Mouse (Mus musculus) liver, embryonic 15.5 days (tissue): Measurements from ENCODE around the gene Parp11. TPM values are rescaled to one million over a fixed set of nuclear protein-coding genes. Genes with fewer than 3 reads are reported as not detected.

ENCODE experiments used
- ATAC-seq: fragments of 200-750 bp; cut with Nextera tagmentation; 2 replicates; pipeline ENCODE4 v1.8.0; 2017; ENCODE audit warnings: moderate number of reproducible peaks, mild to moderate bottlenecking, moderate library complexity; ENCODE audit not compliant: insufficient read depth
- H3K27ac ChIP-seq: fragments of 300-500 bp; sonication (generic); replicated peaks from 2 replicates; pipeline ENCODE4 v1.5.1; 2015; ENCODE audit warnings: mild to moderate bottlenecking, inconsistent platforms
- H3K27me3 ChIP-seq: fragments of 300-500 bp; sonication (generic); 2 replicates; pipeline ENCODE4 v1.6.1; 2015; ENCODE audit warnings: mild to moderate bottlenecking, inconsistent platforms
- H3K36me3 ChIP-seq: fragments of 300-500 bp; sonication (generic); replicated peaks from 2 replicates; pipeline ENCODE4 v1.6.1; 2015; ENCODE audit warnings: moderate library complexity, mild to moderate bottlenecking, inconsistent platforms
- H3K4me1 ChIP-seq: fragments of 300-500 bp; sonication (generic); replicated peaks from 2 replicates; pipeline ENCODE4 v1.6.1; 2015; ENCODE audit warnings: inconsistent platforms
- H3K4me2 ChIP-seq: fragments of 300-500 bp; sonication (generic); 2 replicates; pipeline ENCODE4 v1.6.1; 2015; ENCODE audit warnings: moderate library complexity, mild to moderate bottlenecking, inconsistent platforms
- H3K4me3 ChIP-seq: fragments of 300-500 bp; sonication (generic); replicated peaks from 2 replicates; pipeline ENCODE4 v1.5.1; 2015; ENCODE audit warnings: mild to moderate bottlenecking, inconsistent platforms
- H3K9ac ChIP-seq: fragments of 300-500 bp; sonication (generic); 2 replicates; pipeline ENCODE4 v1.6.1; 2015; ENCODE audit warnings: moderate library complexity, mild to moderate bottlenecking, inconsistent platforms
- H3K9me3 ChIP-seq: fragments of 300-500 bp; sonication (generic); replicated peaks from 2 replicates; pipeline ENCODE4 v1.6.1; 2016; ENCODE audit warnings: inconsistent platforms
- WGBS: fragments of 180-500 bp; shearing (Covaris S2); methylation state at CpG from one replicate; pipeline ENCODE4 v1.1.7; 2015; ENCODE audit warnings: mixed read lengths; ENCODE audit not compliant: insufficient replicate concordance; 5-methylcytosine and 5-hydroxymethylcytosine counted together
- polyA plus RNA-seq: library from polyadenylated mRNA; unstranded; fragments of >200 nt; fragmentation: Nextera tagmentation; extraction: Ambion mirVana; gene quantifications from 2 replicates; pipeline ENCODE4 v1.2.1, GENCODE M21; 2015

Parp11 gene
- polyA plus RNA-seq, 1 experiment from 2014 or later = 6.2 TPM

DNA sequence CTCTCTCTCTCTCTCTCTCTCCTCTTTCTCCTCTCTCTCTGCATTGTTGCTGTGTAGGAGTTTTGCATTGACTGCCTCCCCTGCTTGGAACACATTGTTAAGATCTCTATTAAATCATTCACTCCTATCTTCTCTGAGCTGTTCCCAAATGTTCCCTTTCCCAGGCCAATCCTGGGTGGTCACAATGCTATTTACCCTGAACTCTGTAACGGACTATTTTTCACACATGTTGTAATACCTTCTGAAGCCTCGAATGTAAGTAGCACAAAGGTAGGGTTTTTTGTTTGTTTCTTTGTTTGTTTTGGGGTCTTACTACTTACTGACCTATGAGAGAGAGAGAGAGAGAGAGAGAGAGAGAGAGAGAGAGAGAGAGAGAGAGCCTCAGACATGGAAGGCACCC, 2.2 kb downstream of the Parp11 start:
- peaks cover 24% of the 10 kb centered on the region for H3K27me3 ChIP-seq
- no peaks in the 10 kb centered on the region for H3K9me3 ChIP-seq
- no peaks in the 10 kb centered on the region for H3K36me3 ChIP-seq
- peaks cover 33% of the 10 kb centered on the region for H3K4me1 ChIP-seq
- no peak overlapping the region for H3K4me2 ChIP-seq
- ATAC-seq = no peak
- 50% methylated on average over 2 of the region's 2 CpGs for WGBS
- no peak overlapping the region for H3K4me3 ChIP-seq
- H3K9ac ChIP-seq = no peak overlapping the region
- no peak overlapping the region for H3K27ac ChIP-seq

DNA sequence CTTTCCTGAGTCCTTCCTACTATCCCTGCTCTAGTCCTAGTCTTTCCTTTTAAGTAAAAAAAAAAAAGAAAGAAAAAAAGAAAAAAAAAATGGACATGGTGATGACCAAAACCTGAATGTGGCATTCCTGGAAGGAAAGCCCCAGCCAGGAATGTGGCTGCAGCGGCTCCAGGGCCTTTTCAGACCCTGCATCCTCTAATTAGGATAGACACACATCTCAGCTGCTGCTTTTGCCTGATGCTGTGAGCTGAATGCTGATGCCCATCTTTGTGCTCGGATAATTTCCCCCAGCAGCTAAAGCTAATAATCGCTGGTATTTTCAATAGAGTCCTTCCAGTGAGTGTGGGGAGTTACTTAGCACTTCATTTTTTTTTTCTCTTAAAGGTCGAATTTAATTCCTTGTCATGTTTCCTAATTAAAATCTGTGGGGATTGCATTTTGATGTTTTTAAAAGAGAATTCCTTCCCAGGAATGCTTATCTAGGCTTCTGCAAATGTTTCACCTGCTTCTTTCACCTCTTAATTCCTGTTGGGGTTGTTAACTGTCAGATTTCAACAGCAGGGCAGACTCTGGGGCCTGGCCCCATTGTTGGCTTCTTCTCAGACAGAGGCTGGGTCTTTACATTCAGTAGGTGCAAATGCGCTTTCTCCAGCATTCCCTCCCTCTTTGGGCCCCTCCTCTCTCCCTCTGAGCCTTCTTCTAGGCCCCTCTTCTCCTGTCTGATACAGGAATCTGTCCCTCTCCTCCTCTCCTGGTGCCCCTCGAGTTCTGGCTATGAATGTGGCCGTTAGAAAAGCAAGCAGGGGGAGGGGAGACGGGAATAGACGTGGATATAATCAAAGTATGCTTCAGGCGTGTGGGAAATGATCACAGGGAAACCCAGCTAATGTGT, 3.1 kb downstream of the Parp11 start:
- Histone ChIP-seq H3K4me1 (peaks cover 32% of the 10 kb centered on the region), H3K27ac (no peak overlapping the region), H3K27me3 (peaks cover 24% of the 10 kb centered on the region), H3K9me3 (no peaks in the 10 kb centered on the region), H3K4me2 (no peak overlapping the region), H3K9ac (no peak overlapping the region), H3K4me3 (no peak overlapping the region), H3K36me3 (no peaks in the 10 kb centered on the region)
- ATAC-seq = no peak
- WGBS = 40% methylated on average over 10 of the region's 10 CpGs

- Histone ChIP-seq H3K4me3 (peak overlapping the region; percentile 77), H3K4me1 (peaks cover 17% of the 10 kb centered on the region), H3K27me3 (peaks cover 21% of the 10 kb centered on the region), H3K9ac (peak overlapping the region; percentile 68), H3K9me3 (no peaks in the 10 kb centered on the region), H3K4me2 (peak overlapping the region; percentile 76), H3K36me3 (no peaks in the 10 kb centered on the region), H3K27ac (peak overlapping the region; percentile 79)
- under 1% methylated on average over 70 of the region's 70 CpGs for WGBS
- ATAC-seq = peak; percentile 98
Measured at GRCm38 (mm10) chr6:127453407-127454343, 7.0 kb downstream of the Parp11 start.

DNA sequence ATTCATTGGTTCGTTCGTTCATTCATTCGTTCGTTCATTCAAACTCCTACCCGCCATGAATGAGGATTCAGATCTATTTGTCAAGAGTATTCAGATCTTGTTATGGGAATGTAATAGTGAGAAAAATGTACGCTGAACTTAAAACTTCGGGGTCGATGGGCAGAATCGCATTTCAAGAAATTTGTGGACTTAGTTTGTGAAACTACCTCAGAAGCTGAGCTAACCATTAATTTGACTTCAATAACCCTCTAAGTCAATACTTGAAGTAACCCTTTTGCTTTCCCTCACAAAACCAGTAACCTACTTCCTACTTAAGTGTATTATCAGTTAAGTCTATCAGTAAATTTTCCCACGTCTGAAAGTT, 7.7 kb downstream of the Parp11 start:
- Histone ChIP-seq H3K36me3 (no peaks in the 10 kb centered on the region), H3K4me3 (peak overlapping the region; percentile 77), H3K9me3 (no peaks in the 10 kb centered on the region), H3K4me2 (peak overlapping the region; percentile 76), H3K27me3 (peaks cover 16% of the 10 kb centered on the region), H3K9ac (no peak overlapping the region), H3K4me1 (peaks cover 17% of the 10 kb centered on the region), H3K27ac (no peak overlapping the region)
- WGBS = 27% methylated on average over 10 of the region's 10 CpGs
- ATAC-seq = no peak

DNA sequence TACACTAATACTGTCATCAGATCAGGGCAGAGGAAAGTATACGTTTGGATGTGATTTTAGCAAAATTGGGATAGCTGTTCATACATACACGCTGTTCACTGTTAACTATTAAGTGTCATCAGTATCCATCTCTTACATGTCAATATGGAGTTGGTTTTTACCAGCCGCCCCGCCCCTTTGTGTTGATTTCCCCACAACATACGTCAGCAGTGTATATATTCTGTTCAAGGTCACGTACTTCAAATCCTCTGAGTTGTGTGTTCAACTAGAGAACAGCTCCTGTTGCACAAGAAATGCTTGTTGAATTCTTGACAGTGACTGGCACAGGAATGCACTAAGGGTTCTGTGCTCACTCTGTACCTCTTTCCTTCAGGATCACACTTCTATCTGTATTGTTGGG, 8.2 kb downstream of the Parp11 start:
- no peak for ATAC-seq
- Histone ChIP-seq H3K9ac (no peak overlapping the region), H3K36me3 (no peaks in the 10 kb centered on the region), H3K27ac (no peak overlapping the region), H3K4me1 (peaks cover 17% of the 10 kb centered on the region), H3K27me3 (peaks cover 11% of the 10 kb centered on the region), H3K4me3 (no peak overlapping the region), H3K9me3 (no peaks in the 10 kb centered on the region), H3K4me2 (peak overlapping the region; percentile 76)
- 81% methylated on average over 6 of the region's 6 CpGs for WGBS

GRCm38 (mm10) chr6:127455440-127455839, 8.8 kb downstream of the Parp11 start:
- 85% methylated on average over 4 of the region's 4 CpGs for WGBS
- Histone ChIP-seq H3K4me1 (peaks cover 17% of the 10 kb centered on the region), H3K27ac (no peak overlapping the region), H3K27me3 (0 out of 2 replicates have a peak, but pooled peaks cover 5% of the 10 kb centered on the region), H3K9ac (no peak overlapping the region), H3K4me2 (no peak overlapping the region), H3K9me3 (no peaks in the 10 kb centered on the region), H3K36me3 (no peaks in the 10 kb centered on the region), H3K4me3 (no peak overlapping the region)
- ATAC-seq = no peak

DNA sequence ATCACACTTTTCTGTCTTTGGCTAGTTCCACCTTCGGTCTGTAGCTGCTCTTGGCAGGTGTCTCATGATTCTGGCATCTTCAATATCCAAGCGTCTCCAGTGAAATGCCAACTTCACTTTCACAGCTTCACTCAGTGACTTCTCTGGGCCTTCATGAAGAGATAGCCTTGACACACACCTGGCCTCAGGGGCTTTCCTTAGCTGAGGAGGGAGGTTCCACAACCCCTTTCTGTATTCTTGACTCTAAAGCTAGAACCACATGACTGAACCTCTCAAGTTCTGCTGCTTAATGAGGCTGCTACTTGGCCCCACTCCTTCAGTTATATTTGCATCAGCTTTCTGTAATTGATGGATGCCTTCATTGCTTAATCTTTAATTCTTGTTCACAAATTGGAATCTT, 10.1 kb downstream of the Parp11 start:
- H3K36me3 ChIP-seq = no peaks in the 10 kb centered on the region
- ATAC-seq = no peak
- no peak overlapping the region for H3K9ac ChIP-seq
- no peak overlapping the region for H3K4me2 ChIP-seq
- H3K9me3 ChIP-seq = no peaks in the 10 kb centered on the region
- no peaks in the 10 kb centered on the region for H3K27me3 ChIP-seq
- no peak overlapping the region for H3K4me3 ChIP-seq
- no peak overlapping the region for H3K27ac ChIP-seq
- H3K4me1 ChIP-seq = peaks cover 17% of the 10 kb centered on the region
- 80% methylated on average over 2 of the region's 2 CpGs for WGBS

- ATAC-seq = no peak
- Histone ChIP-seq H3K4me3 (no peak overlapping the region), H3K9me3 (no peaks in the 10 kb centered on the region), H3K27me3 (no peaks in the 10 kb centered on the region), H3K9ac (no peak overlapping the region), H3K27ac (no peak overlapping the region), H3K4me1 (peaks cover 3% of the 10 kb centered on the region), H3K36me3 (no peaks in the 10 kb centered on the region), H3K4me2 (no peak overlapping the region)
- 74% methylated on average over 2 of the region's 2 CpGs for WGBS
Measured at GRCm38 (mm10) chr6:127459776-127460175, 13.1 kb downstream of the Parp11 start.

- Histone ChIP-seq H3K27me3 (no peaks in the 10 kb centered on the region), H3K9ac (no peak overlapping the region), H3K9me3 (no peaks in the 10 kb centered on the region), H3K4me1 (no peaks in the 10 kb centered on the region), H3K27ac (no peak overlapping the region), H3K36me3 (no peaks in the 10 kb centered on the region), H3K4me3 (no peak overlapping the region), H3K4me2 (no peak overlapping the region)
- WGBS = 76% methylated on average over 4 of the region's 4 CpGs
- no peak for ATAC-seq
Measured at GRCm38 (mm10) chr6:127461491-127461890, 14.9 kb downstream of the Parp11 start.

DNA sequence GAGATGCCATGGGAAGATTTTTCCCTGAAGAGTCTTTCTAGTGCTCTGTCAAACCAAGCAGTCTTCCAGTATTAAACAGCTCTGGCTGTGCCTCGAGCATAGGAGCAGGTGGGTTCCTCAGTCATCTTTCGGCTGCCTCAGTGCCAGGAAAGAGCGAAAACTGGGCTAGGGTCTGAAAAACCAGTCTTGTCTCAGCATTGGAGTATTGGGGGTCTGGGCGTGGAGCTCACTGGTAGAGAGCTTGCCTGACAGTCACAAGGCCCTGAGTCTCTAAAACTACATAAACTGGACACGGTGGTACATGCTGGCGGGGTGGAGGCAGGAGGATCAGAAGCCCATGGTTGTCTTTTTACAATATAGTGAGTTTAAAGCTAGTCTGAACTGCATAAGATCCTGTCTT, 15.6 kb downstream of the Parp11 start:
- H3K27ac ChIP-seq = no peak overlapping the region
- no peaks in the 10 kb centered on the region for H3K4me1 ChIP-seq
- H3K9ac ChIP-seq = no peak overlapping the region
- 72% methylated on average over 6 of the region's 6 CpGs for WGBS
- no peaks in the 10 kb centered on the region for H3K9me3 ChIP-seq
- no peak overlapping the region for H3K4me3 ChIP-seq
- no peak overlapping the region for H3K4me2 ChIP-seq
- no peaks in the 10 kb centered on the region for H3K36me3 ChIP-seq
- H3K27me3 ChIP-seq = no peaks in the 10 kb centered on the region
- no peak for ATAC-seq
